In the genomic region with DNA sequence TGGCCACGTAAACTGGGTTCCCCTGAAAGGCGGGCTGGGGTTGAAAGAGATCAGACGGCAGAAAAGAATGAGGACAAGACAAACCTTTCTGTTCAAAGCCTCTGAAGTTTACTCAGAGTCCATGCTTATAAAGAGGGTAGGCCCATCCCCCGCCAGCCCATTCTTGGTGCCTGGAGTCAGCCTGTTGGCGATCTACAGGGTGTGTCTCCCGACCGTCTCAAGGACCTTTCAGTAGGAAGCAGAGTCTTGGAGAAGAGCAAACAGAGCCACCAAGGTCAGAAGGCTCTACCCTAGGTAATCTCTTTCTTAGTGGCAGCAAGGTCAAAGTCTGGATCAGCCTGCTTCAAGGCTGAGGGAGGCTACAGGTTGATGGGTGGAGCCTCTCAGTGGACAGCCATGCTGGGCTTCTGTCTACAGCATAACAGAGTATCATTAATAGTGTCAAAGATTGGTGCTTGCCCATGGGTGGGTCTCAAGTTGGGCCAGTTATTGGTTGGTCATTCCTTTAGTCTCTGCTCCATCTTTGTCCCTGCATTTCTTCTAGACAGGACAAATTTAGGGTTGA, we compare ENCODE assay signal across 5 mouse cellular contexts. TPM values are rescaled to one million over a fixed set of nuclear protein-coding genes. Genes with fewer than 3 reads are reported as not detected.
"Had no signal": no experiment of that assay in that cellular context is flagged by ENCODE, and none has a peak within 500 bp of the region (broad histone marks: within the 10 kb centered on the region; RNA-seq: fewer than 3 reads in every experiment).

No protein-coding gene starts in this region.

RNA-seq across cellular contexts. Expression of gene Ube2u, which starts 20.5 kb away (rescaled TPM):
- polyA plus RNA-seq: lung, adult 2 months; macrophage; midbrain, postnatal 0 days; spleen, adult 2 months; thymus, adult 2 months had no signal
